Mouse (Mus musculus): Measurements from ENCODE around the gene Cdh20.

The Cdh20 gene

DNA sequence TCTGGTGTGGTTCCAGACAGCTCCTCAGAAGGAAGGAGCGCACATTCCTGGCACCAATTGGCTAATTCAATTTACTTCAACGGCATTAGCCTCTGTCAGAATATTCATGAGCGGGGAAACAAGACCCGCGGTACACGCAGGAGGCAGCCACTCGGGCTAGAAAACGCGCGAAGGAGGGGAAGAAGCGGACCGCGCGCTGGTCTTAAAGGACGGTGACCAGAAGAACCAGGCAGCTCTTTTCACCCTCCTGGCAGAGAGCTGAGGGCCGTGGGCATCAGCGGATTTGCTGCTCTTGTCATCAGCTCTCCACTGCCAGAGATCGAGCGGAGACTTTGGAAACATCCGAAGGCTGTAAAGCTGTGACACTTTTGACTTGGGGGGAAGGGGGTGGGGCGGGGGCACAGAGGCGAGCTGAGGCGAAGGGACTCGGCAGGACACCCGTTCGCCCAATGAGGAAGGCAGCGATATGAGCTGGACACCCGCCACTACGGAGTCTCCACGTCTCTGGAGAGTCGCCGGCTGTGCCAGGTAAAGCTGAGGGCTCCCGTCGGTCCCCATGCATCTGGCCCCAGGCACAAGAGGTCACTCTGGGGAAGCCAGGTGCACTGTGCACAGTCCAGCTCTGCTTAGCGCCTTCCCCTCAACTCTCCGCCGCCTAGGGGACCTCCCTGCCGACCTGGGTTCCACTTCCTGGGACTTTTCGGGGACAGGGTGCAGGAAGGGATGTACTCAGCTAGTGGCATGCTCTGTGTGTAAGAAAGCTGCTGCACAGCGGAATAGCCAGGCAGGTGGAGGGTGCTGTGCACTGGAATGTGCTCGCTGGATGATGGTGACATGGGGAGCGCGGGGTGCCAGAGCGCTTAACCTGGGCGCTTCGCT lies at the start of gene Cdh20:
Gene Cdh20, plus strand, starts transcription at position 159 of the 879 bp plus-strand sequence.
- no peak for DNase-seq (ENCODE audit: low read depth, low spot score)

DNA sequence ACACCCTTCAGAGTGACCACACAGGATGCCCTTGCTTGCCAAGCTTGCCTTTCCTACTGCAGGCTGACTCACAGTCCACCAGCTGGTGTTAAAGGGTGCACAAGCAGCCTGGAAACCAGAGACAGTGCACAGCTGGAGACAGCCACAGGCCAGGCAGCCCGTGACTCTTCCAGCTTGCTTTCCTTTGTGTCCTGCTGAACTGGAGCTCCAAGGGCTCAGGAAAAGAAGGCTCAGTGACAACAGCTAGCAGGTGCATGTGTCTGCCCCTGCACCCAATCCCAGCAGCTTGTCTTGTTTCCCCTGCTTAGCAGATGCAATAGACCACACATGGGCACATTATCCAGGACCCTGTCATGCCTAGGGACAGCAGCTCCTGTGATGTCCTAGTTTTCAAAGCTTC lies 21.5 kb upstream of the Cdh20 start:
- DNase-seq (ENCODE audit: low read depth, low spot score), result no peak

DNA sequence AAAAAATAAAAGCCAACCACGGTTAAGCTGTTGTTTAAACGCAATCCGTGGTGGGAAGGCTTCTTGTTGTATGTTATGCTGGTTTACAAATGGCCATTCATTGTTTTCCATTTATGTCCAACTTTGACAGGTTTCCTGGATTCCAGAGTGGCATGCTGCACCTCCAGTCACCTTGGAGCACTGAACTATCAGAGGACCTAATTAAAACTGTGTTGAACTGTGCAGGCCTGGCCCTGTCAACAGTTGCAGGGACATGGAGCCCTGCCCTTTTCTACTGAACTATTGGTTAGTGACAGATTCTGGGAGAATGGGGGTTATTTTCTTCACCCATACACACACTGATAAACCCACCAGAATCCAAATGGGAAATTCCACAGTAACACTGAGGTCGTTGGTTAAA lies 20.9 kb upstream of the Cdh20 start:
- no peak for DNase-seq (ENCODE audit: low read depth, low spot score)

DNA sequence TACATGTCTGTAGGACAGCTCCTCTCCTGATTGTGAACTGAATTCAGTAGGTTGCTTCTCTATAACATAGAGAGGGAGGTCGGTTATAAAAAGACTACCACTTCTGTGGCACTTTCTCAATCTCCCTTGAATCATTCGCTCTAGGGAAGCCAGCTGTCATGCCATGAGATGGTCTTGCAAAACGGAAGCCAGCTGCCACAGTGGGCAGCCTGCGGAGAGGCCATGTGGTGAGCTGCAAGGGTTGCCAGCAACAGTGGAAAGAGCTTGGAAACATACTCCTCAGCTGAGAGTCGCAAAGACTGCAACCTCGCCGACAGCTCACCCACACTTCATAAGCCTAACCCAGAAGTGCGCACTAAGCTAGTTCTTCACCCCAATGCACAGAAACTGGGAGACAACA lies 13.8 kb upstream of the Cdh20 start:
- no peak for DNase-seq (ENCODE audit: low read depth, low spot score)

DNA sequence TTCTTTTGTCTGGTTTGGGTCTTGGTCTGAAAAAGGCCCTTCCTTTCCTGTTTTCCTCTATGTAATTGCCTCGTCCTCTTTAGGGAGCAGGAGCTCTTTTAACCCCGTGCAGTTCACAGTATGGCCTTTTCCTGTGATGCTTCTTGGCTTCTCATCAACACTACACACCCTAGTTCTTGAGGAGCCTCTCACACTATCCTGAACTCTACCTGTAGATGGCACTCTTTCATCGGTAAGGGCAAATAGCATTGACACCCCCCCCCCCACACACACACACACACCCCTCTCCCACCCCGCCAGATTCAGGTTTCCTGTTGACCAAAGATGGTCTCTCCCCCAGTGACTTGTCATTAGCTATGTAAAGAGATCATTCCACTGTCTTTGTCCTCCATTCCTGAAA lies 12.4 kb upstream of the Cdh20 start:
- DNase-seq (ENCODE audit: low read depth, low spot score), result no peak

DNA sequence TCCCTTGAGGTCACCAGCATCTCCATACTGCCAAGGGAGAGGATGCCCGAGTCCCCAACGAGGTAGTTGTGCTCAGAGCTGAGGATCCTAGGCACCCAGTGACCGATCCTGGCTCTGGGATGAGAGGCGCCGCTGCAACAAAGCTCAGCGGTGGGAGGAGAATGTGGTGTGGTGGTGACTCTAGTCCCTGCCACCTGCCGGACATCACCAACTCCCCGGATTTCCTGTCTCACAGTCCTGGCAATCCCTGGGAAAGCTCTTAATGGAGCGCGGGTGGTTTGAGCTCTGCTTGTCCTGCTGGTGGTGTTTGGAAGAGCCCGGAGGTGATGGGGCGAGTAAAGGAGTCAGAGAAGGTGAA lies 900 bp downstream of the Cdh20 start:
- no peak for DNase-seq (ENCODE audit: low read depth, low spot score)

DNA sequence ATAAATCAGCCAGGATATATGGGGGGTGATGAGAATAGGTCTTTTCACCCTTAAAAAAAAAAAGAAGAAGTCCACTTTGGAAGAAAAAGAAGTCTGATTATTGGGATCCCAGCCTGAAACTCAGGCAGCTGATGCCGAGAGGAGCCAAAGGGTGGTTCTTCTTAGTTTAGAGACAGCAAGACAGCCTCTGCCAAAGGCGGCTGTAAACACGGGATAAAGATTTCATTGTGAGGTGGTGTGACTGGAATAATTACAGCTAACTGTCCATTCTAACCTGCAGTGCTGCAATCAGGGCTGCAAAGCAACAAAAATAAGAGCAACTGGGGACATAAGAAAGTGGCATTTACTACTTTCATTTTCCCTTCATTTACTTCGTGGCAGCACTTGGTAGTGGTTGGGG lies 3.6 kb downstream of the Cdh20 start:
- DNase-seq (ENCODE audit: low read depth, low spot score), result no peak

DNA sequence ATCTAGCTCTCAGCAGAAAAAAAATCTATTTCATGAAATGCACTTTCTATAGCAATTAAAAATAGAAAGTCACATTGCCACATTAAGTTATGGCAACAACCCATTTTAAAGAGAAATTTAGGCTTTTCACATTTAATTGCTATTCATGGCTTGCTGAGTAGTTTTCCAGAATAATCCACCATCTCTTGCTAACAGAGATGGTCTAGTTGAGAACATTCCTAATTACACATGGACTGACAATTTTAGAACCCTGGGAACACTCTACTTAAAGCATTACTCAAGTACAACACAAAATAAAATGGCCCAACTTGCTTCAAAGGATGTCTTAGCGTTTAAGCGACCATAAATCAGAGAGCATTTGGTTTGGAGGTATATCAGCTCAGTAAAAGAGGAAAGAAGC lies 4.9 kb downstream of the Cdh20 start:
- DNase-seq (ENCODE audit: low read depth, low spot score), result no peak

DNA sequence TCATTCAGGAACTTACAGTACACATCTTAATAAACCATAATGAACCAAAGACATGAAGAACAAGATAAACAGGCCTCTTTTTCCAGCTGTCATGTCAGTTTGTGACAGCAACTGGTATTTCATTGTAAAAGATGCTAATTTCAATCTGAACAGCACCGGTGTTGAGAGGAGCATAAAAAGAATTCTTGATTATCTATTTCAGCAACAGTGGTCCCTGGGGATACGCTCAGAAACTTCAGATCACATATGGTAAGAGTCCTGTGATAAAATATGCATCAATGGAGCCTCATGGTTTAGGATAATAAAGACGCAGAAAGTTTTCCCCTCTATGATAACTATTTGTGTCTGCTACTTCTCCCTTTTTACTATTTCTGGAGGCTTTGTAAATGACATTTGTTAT lies 25.2 kb downstream of the Cdh20 start:
- DNase-seq (ENCODE audit: low read depth, low spot score), result no peak

DNA sequence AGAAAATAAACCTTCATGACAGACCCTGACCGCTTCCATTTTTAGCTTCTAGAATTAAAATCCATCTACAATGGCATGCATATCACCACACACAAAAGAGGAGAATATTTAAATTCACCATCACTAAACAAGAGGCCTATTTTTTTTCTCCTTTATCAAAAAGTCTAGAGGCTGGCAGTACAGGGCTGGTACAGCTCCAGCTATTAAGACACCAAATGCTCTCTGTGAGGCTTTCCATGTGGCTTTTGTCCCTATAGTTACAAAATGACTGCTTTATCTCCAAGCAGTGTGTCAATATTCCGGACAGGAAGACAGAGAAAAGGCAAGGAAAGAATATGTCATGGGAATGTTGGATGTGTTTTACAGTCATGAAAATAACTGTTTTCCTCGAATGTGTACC lies 27.8 kb downstream of the Cdh20 start:
- no peak for DNase-seq (ENCODE audit: low read depth, low spot score)

DNA sequence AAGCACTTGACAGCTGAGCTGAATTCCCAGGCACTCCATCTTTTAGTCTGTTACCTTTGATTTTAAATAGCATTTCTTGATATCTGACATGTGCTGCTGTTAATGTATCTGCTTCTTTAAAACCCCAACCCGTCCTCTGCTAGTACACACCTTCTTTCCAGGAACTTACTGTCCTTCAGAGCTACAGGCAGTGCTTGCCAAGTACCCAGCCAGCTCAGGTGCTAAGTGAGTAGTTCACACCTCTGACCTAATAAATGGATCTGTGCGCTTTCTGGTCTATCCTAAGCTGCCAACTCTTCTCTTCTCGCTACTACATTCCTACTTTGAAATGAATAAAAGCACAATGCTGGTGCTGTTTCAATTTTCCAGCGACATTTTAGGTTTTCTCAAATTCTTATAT lies 28.8 kb downstream of the Cdh20 start:
- no peak for DNase-seq (ENCODE audit: low read depth, low spot score)

DNA sequence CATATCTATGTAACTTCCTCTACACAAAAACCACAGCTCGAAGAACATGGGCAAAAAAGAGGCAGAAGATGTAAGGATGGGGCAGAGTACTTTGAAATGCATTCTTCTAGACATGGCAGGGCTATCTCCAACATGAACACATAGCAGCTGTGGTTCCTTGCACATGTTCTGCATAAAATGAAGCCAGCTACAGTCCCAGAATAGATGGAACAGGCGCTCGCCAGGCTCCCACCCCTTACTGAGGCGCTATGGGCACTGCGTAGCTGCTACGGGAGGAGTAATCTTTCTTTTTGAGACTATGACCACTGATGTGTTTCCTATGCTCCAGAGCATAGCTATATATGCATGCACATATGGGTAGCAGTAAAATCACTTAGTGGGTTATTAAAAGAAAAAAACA lies 36.4 kb downstream of the Cdh20 start:
- no peak for DNase-seq (ENCODE audit: low read depth, low spot score)

DNA sequence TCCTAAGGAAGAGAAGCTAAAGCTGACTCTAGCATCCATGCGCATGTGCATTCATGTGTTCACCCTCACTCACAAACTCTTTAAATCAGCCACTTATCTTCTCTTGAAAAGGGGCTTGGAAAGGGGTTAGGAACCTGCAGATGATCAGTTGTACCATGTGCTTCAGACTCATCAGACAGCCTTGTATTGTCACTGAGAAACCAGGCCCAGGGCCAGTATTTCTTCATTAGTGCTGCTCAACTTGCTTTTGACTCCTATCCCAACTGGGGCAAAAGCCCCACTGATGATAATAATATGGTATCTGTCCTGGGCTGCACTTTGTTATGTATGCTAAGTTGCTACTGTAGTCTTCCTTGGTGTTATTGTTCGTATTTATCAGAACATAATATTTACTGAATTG lies 38.9 kb downstream of the Cdh20 start:
- no peak for DNase-seq (ENCODE audit: low read depth, low spot score)

DNA sequence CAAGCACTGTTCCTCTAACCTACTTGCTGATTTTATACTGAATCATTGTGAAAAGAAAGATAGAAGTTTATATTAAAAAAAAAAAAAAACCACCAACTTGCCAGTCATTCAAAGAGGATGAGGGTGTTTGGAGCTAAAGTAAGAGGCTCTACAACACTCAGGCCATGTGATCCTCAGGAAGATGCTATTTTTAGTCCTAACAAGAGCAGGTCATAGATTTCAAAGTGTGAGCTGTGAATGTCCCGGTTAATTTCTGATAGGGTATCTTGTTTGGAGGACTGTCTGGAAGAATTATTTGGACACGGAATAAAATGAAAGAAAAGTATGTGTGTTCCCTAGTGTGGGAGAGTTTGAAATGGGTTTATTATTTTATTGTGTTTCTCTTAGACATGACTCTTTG lies 49.2 kb downstream of the Cdh20 start:
- no peak for DNase-seq (ENCODE audit: low read depth, low spot score)

DNA sequence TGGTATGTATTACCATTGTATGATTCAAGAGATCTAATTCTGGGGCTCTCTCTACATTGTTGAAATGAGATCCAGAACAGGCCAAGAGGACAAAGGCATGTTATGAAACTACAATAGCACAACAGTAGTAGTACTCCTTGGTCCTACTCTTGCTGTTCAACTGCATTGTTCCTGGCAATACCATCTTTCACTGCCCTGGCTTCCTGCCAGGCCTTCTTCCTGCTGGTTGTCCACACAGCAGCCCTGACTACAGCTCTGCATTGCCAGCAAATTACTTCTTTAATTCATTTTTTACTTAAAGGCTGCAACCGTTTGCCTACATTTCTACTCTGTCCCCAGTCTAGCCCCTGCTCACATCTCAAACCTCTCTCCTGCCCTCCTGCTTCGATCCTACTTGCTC lies 59.8 kb downstream of the Cdh20 start:
- DNase-seq (ENCODE audit: low read depth, low spot score), result no peak

DNA sequence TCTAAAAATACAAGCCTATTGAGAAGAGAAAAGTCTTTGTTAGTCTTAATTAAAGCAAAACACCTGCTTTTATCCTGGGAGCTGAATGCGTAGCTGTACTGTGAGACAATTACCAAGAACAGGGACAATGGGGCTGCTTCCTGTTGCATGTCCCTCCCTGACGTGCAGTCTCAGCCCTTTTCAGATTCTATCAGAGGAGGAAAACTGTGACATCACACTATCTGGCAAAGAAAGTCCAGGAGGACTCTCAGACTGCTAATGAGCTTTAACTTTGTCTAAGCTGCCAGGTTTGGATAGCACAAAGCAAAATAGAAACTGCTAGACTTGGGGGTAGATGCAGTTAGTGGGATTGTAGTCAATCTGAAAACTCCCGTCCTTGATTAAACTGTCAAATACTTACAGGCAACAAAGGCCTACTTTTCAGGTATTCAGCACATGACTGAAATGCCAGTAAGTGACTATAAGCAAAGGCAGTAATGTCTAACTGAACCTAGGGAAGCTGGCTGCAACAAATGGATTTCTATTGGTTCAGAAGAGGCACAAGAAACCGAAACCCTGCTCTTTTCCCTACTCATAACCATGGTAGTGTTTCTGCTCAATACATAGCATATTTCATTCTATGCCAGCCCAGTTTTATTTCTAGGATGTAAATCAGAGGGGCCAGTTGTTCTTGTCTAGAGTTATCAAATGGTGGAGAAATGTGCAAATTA lies 70.0 kb downstream of the Cdh20 start:
- no peak for DNase-seq (ENCODE audit: low read depth, low spot score)

DNA sequence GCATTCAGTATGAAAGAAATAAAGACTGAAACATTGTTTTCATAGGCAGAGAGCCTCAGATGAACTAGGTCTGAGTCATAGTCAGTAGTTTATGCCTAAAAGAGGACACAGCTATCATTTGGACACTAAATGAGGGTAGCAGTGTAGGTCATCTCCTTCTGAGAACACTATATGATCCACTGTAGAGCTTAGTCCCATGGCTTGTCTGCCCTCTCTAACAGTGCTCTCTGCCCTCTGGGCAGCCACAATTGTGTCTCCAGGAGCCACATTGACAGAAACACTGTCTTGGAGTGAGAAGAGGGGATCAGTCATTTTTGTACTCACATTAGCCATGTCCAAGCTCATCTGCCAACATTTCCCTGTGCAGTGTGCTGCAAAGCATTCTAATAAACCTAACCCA lies 70.7 kb downstream of the Cdh20 start:
- no peak for DNase-seq (ENCODE audit: low read depth, low spot score)

DNA sequence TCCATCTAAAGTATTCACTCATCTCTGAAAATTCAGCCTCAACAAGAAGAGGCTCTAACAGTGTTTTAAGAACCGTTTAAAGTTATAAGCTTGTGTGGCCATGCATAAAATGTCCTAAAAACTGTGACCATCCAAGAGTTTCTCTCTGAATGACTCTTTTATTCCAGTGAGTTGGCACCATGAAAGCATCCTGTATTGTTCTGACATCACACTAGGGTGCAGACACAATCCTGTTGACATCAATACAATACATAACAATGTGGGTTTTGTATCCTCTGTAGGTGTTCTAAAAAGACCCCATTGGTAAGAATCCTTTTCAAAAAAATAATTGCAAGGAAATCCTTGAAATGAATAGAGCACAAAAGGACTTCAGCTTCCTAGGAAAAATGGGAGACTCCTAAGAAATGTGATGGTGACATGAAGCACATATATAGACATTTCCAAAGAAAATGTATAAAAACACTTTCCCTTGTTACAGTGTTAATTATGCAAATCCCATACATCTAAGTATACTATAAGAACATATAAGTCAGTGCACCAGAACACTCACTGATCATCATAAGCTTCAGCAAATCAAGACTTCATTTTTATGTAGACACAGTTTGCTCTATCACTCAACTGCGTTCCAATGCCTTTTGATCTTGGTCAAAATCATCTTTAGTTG lies 80.1 kb downstream of the Cdh20 start:
- no peak for DNase-seq (ENCODE audit: low read depth, low spot score)

DNA sequence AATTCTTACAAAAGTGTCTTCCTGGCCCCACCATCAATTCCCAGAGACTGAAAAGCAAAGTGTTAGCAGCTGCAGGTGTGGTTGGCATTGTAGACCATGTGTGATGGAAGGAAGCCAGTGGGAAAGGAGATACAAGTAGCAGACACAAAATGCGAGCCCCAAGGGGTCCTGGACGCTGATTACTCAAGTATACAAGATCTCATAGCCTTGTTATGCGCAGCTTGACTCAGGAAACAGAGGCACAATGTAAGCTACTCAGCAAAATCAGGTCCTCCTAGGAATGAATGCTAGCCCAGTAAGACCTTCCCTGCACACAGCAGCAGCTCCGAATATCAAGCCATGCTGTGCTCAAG lies 80.6 kb downstream of the Cdh20 start:
- DNase-seq (ENCODE audit: low read depth, low spot score), result no peak

DNA sequence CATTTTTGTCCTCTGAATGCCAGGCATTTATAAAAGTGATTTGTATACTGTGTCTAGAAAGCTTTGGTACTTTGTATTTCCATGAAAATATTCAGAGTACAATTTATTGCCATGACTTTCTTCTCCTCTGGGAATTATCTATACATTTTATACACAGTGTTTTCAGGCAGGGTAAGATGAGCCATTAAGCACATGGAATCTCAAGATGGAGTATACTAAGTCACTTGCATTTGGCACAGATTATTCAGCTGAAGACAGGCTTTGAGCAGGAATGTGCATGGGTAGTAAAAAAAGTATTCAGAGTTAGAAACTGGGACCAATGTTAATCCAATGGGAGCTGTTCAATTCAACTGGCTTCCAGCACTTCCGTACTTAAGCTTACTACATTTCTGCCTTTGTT lies 109.1 kb downstream of the Cdh20 start:
- no peak for DNase-seq (ENCODE audit: low read depth, low spot score)

DNA sequence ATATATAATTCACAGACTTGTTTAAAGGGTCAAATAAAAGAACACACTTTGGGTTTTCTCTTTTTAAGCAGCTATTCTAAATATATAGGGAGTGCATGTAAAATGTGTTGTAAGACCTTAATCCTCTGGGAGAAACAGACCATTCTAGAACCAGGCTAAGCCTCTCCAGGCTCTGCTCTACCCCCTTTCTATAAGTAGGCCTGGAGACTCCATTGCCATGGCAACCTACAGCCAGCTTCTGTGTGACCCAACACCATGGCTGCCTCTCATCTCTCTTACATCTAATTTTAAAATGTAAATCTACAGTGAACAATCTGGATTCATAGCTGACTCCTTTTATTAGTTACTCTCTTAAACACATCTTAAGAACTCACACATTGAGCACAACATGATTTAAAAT lies 133.5 kb downstream of the Cdh20 start:
- no peak for DNase-seq (ENCODE audit: low read depth, low spot score)

DNA sequence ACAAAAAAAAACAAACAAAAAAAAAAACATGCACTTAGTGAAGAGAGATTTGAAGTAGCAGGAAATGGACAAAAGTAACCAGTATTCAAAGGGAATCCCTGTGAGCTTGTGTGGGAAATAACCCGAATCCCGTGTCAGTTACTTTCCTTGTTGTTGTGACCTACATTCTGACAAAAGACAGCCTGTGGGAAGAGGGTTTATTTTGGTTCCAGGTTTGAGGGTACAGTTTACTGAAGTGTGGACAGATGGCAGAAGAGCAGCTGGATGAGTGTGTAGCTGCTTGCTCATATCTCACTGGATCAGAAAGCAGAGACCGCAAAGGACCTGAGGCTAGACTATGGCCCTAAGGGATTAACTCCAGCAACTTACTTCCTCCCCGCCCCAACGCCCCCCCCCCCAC lies 135.1 kb downstream of the Cdh20 start:
- no peak for DNase-seq (ENCODE audit: low read depth, low spot score)

DNA sequence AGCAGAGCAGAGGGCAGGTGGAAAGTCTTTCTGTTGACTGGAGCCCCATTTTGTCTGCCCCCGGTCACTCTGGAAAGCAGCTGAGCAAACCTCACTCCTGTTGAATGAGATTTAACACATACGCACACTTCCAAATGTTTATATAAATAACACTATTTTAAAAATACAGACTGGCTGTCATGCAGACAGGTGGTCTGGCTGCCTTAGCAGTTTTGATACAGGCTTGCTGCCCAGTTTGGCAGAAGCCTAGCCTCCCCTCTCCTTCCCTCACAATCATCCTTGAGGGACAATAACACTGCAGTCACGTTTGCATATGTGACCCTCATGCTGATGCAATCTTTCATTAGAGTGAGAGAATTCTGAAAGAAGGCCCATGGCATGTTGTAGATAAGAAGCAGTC lies 144.1 kb downstream of the Cdh20 start:
- DNase-seq (ENCODE audit: low read depth, low spot score), result no peak
